ENCODE assay signal across 24 mouse cellular contexts in the genomic region with DNA sequence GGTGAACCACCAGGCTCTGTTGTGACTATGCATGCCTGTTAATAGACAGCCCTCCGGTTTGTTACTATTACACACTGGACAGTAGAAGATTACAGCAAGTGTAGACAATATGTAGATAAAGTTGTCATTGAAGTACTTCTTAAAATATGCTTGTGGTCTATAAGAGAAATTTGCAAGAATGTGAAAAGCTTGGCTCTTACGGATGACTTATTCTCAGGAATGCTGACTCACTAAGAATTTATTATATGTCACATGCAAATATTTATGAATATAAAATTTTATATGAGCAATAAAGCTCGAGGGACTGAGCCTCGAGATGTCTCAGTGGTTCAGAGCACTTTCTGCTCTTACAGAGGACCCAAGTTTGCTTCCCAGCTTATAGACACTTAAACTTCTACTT.
"Had no signal": no experiment of that assay in that cellular context is flagged by ENCODE, and none has a peak within 500 bp of the region (broad histone marks: within the 10 kb centered on the region; RNA-seq: fewer than 3 reads in every experiment).

No protein-coding gene starts in this region.

- H3K4me2 ChIP-seq: heart, embryonic 11.5 days; heart, embryonic 13.5 days; heart, embryonic 15.5 days; hindbrain, embryonic 13.5 days; hindbrain, embryonic 15.5 days; limb, embryonic 12.5 days; liver, embryonic 11.5 days; liver, embryonic 13.5 days; liver, embryonic 15.5 days had no signal

- H3K27ac ChIP-seq: heart, adult 2 months; heart, embryonic 13.5 days; heart, embryonic 15.5 days; hindbrain, embryonic 13.5 days; hindbrain, embryonic 15.5 days; hindbrain, postnatal 0 days; left cerebral cortex, adult 2 months; limb, embryonic 10.5 days; limb, embryonic 12.5 days; liver, embryonic 13.5 days; liver, embryonic 15.5 days had no signal

- H3K27me3 ChIP-seq: heart, embryonic 13.5 days; heart, embryonic 15.5 days; hindbrain, embryonic 13.5 days; hindbrain, embryonic 15.5 days; limb, embryonic 12.5 days; liver, embryonic 13.5 days; liver, embryonic 15.5 days had no signal

- H3K4me3 ChIP-seq: heart, adult 2 months; heart, embryonic 13.5 days; heart, embryonic 15.5 days; hindbrain, embryonic 13.5 days; hindbrain, embryonic 15.5 days; left cerebral cortex, adult 2 months; limb, embryonic 10.5 days; limb, embryonic 12.5 days; liver, embryonic 13.5 days; liver, embryonic 15.5 days had no signal

- H3K36me3 ChIP-seq: heart, embryonic 13.5 days; heart, embryonic 15.5 days; hindbrain, embryonic 13.5 days; hindbrain, embryonic 15.5 days; limb, embryonic 10.5 days; limb, embryonic 12.5 days; liver, embryonic 13.5 days; liver, embryonic 15.5 days had no signal

- DNase-seq: gastrocnemius, postnatal 14 days; gastrocnemius, postnatal 36 days; heart, adult 11 months; heart, adult 2 months; heart, postnatal 14 days; heart, postnatal 36 days; kidney, adult 11 months; kidney, adult 8-10 months; kidney, postnatal 14 days; kidney, postnatal 36 days; liver; liver, embryonic 13.5 days had no signal

- H3K9me3 ChIP-seq: heart, embryonic 13.5 days; heart, embryonic 15.5 days; hindbrain, embryonic 13.5 days; hindbrain, embryonic 15.5 days; limb, embryonic 10.5 days; limb, embryonic 12.5 days; liver, embryonic 13.5 days; liver, embryonic 15.5 days had no signal

- ATAC-seq: hindbrain, postnatal 0 days; intestine, embryonic 16.5 days had no signal

- H3K9ac ChIP-seq: heart, embryonic 13.5 days; heart, embryonic 15.5 days; hindbrain, embryonic 13.5 days; hindbrain, embryonic 15.5 days; limb, embryonic 12.5 days; liver, embryonic 13.5 days; liver, embryonic 15.5 days had no signal

- H3K4me1 ChIP-seq: heart, embryonic 13.5 days; heart, embryonic 15.5 days; liver, embryonic 13.5 days; liver, embryonic 15.5 days had no signal
